Mouse (Mus musculus) thymus, postnatal 4 days (tissue): ENCODE results near the gene Prrg3.
A peak's percentile ranks its signal among the peaks of the same experiment; 100 is the strongest.
"Not testable (repeated sequence)": the region's sequence is repeated elsewhere in the genome, so short reads cannot be mapped to it uniquely, and the experiment has no call there.

Source experiments
- DNase-seq: peaks from one replicate; pipeline ENCODE4 v3.0.0; 2021

Gene Prrg3

DNA sequence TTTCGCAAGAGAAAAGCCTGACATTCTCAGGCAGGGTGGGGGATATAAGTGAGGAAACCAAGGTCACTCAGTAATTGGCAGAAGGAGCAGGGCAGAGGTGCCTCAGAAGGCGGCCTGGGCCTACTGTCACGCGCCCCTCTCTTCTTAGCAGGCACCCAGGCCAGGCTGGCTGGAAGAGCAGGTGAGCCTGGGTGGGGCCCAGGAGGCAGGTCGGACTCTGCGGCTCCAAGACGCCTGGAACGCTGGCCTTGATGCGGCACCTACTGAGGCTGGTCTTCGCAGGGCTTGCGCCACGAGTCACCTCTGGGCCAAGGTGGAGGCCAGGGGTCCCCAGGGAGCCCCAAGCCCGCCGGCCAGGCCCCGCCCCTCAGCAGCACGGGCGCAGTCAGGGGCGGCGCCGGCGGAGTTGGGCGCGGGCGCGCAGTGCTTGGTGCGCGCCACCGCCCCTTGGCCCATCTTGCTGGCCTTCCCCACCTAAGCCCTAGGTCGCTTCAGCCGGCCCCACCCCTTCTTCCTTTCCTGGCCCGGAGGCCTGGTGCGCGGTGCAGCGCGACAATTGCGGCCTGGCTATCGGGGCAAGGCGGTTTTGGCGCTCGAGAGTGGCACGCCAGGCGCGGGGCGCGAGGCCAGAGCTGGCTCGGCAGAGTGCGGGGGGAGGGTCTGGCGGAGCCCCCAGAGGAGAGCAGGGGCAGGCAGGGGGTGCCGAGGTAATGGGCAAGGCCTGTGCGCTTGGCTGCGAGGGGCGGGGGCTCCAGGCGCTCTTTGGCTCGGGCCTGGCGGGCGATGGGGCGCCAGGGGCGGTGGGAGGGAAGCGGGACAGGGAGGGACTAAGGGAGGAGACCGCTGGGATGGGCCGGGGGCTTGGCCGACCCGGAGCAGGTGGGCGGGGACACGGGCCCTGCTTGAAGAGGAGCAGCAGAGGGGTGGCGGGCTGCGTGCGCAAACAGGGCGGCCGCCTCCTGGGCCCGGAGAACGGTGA lies at the start of gene Prrg3:
Prrg3 (plus strand) TSS at position 552 of the 979 bp plus-strand sequence.
- DNase-seq: peak; percentile 8

DNA sequence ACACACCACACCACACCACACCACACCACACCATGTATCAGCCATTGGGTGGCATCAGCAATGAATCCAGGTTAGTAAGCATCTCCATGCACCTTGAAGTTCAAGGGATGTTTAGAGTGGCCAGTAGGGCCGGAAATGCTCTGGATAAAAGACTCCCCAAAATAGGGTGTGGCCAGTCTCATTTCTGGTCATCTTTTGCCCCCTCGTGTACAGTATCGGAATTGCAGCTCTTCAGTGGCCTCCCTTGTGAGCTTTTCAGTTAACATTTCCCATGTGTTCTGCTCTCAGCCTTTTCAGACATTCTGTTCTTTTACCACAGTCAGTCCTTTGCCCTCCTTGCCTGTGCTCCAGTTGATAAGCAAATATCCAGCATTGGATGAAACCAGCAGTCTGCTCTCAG lies 15.8 kb upstream of the Prrg3 start:
- peak; percentile 56 for DNase-seq

DNA sequence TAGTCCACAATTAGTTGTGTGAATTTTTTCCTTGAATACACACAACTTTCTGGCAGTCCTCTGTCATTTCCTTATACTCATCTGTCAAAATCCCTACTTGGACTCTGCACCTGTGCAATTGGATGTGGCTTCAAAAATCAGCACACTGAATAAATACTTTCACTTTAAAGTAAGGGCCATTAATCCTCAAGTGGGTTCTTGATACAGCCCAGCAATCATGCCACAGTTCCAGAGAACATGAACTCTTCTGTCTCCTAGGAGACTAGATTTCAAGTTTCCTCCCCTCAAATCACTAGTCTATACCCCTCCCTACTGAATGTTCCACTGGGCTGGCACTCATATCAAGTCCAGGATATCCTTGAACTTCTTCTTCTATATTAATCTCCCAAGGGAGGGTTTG lies 4.1 kb upstream of the Prrg3 start:
- DNase-seq: no peak

GRCm38 (mm10) chrX:71963275-71963912 lies 970 bp downstream of the Prrg3 start:
- DNase-seq: no peak

GRCm38 (mm10) chrX:71968216-71968615 lies 5.8 kb downstream of the Prrg3 start:
- DNase-seq: no peak

DNA sequence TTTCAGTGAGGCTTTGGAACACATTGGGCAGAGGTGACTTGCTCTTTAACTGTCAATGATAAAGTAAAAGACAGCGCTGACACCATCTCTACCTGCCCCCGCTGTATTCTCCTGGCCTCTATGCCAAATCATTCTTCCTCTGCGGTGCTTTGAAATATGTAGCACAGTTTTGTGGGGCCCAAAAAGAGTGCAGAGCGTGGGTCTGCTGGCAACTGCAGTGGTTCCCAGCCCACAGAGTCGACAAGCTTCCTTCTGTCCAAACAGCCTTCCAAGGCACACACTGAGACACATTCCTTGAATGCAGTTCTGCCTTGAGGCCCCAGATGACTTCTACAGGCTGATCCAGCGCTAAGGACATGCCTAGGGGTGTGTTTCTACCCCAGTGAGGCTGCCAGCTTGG lies 6.4 kb downstream of the Prrg3 start:
- DNase-seq: no peak

DNA sequence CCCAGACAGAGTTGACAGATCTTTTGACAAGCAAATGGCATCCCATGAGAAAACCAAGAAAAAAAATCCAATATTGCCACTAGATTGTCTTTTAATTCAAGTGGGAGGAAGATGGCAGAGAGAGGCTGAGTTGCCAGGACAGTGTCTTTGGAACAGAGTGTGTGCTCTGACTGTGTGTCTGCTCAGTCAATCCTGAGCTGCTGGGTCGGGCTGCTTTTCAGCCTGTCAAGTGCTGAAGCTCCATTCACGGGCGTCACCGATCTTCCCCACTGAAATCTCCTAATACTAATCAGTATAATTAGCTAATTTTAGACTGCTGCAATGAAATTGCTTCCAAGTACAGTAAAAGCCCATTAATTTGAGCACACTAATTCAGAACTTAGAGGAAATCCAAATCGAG lies 8.9 kb downstream of the Prrg3 start:
- no peak for DNase-seq

GRCm38 (mm10) chrX:71972686-71973085 lies 10.3 kb downstream of the Prrg3 start, which contains the start of gene Fate1:
TSS of gene Fate1 (plus strand) at chrX:71972986.
- no peak for DNase-seq

DNA sequence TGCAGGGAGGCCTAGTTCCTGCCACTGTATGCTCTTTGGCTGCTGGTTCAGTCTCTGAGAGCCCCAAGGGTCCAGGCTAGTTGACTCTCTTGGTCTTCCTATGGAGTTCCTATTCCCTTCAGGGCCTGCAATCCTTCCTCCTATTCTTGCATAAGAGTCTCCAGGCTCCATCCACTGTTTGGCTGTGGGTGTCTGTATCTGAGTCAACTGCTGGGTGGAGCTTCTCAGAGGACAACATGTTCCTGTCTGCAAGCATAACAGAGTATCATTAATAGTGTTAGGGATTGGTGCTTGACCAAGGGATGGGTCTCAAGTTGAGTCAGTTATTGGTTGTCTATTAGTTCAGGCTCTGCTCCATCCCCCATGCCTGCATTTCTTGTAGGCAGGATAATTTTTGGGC lies 15.3 kb downstream of the Prrg3 start:
- not testable (repeated sequence) for DNase-seq

DNA sequence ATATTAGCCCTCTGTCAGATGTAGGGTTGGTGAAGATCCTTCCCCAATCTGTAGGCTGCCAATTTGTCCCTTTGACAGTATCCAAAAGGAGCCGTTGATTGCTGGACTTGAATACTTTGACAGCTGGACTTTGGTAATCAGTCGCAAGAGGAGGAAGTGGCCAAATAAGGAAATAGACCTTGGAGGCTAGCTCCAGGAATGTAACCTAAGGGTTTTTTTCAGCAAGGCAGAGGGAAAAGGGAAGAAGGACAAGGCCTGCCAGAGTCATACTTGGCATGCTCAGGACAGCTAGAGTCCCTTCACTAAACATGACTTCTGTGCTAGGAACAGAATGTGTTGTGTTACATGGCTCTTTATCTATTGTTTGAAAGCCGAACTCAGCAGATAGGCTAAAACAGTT lies 18.0 kb downstream of the Prrg3 start:
- DNase-seq: no peak

DNA sequence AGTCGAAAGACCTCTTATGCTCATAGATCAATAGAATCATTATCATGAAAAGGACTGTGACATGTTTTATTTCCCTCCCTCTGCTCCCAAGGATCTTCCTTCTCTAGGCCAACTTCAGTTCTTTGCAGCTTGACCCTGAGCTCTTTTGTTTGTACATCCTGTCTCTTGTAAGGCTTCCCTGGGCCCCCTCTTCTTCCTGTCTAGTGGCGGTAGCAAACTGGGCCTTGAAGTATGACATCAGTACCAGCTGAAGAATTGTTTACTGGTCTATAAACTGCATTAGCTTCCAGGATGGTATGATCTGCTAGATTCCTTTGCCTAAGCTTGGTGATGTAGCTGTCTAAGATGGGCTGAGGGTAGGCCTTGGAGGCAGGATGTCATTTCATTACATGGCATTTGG lies 18.9 kb downstream of the Prrg3 start:
- DNase-seq: no peak

- no peak for DNase-seq
These were observed 20.8 kb downstream of the Prrg3 start for GRCm38 (mm10) chrX:71983205-71983604.

GRCm38 (mm10) chrX:71983775-71984174 lies 21.4 kb downstream of the Prrg3 start:
- no peak for DNase-seq

- DNase-seq: no peak
These were observed 29.1 kb downstream of the Prrg3 start, which contains the start of gene Cnga2 for GRCm38 (mm10) chrX:71991549-71991948. TSS of gene Cnga2 (plus strand) at chrX:71991849.

GRCm38 (mm10) chrX:71995972-71996371 lies 33.5 kb downstream of the Prrg3 start:
- DNase-seq: no peak

DNA sequence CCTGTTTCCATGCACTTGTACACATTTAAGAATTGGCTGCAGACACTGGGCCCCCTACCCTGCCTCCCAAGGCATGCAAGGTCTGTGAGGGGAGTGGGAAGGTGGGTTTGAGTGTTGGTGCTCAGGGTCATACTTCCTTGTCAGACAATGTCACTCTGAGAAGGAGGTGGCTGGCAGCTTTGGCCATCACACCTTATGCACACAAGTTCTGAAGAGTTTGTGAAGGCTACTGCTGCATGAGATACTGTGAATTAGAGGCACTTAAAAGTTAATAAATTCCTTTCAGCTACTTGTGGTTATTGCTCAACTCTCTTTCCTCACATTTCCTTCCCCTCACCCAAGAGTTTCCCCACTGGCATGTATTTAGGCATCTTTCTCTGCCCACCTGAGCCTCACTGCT lies 47.5 kb downstream of the Prrg3 start:
- no peak for DNase-seq

- DNase-seq: no peak
These were observed 49.8 kb downstream of the Prrg3 start for GRCm38 (mm10) chrX:72012236-72012635.

- peak; percentile 7 for DNase-seq
These were observed 50.4 kb downstream of the Prrg3 start for GRCm38 (mm10) chrX:72012804-72013203.

DNA sequence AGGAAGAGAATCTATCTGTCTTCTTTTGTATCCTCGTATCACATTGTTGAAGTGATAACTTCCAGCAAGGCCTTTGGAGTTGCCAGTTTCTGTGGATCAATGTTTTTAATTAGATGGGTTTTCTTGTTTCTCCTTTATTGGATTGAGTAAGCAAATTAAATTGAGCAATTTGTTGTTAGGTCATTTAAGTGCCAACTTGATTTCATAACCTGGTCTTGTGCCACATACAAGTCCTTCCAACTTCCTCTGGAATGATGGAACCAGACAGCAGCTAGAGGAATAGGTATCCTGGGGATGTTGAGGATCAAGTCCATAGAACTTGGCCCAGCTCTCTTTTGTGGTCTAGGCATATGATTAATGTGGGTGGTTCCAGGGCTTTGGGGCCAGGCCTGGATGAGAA lies 59.8 kb downstream of the Prrg3 start:
- DNase-seq: no peak
